Mouse (Mus musculus): ENCODE data around the gene Pipox. TPM values are rescaled to one million over a fixed set of nuclear protein-coding genes. Genes with fewer than 3 reads are reported as not detected.

Gene Pipox
- polyA plus RNA-seq, 1 experiment: 0.94 TPM

DNA sequence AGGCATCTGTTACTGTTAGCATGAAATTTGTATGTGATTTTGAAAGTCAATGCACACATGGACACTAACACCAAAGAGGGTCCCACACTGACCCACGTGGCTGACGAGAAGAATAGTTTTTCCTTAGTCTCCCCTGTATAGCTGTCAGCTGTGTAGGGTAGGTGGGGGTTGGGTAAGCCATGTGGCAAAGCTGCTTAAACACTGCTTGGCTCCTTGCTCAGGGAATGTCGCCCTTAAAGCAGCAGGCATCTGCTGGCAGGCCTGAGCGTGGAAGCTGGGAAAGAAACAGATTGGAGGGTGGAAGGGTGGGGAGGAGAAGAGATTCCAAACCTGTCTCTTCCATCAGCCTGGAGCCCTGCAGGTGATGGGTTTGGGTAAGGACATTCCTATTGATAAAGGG, 22.5 kb downstream of the Pipox start:
- Histone ChIP-seq H3K4me3 (ENCODE audit: control insufficient read depth, low read depth, low read length) (no peak overlapping the region), H3K4me1 (ENCODE audit: control insufficient read depth, insufficient read depth, low read length) (peaks cover 7% of the 10 kb centered on the region), H3K27ac (ENCODE audit: control insufficient read depth, insufficient read depth, low read depth, low read length) (no peak overlapping the region), H3K27me3 (ENCODE audit: control insufficient read depth, insufficient read depth, low read length) (no peaks in the 10 kb centered on the region), H3K36me3 (ENCODE audit: control insufficient read depth, insufficient read depth, low read length) (no peaks in the 10 kb centered on the region)
- TF ChIP-seq POLR2A (IDR thresholded peaks at IDR 0.05; ENCODE audit: control insufficient read depth, low read depth, low read length) (no peak), CTCF (IDR thresholded peaks at IDR 0.05; ENCODE audit: control insufficient read depth, insufficient read depth, insufficient replicate concordance, low read depth, low read length) (no peak)

DNA sequence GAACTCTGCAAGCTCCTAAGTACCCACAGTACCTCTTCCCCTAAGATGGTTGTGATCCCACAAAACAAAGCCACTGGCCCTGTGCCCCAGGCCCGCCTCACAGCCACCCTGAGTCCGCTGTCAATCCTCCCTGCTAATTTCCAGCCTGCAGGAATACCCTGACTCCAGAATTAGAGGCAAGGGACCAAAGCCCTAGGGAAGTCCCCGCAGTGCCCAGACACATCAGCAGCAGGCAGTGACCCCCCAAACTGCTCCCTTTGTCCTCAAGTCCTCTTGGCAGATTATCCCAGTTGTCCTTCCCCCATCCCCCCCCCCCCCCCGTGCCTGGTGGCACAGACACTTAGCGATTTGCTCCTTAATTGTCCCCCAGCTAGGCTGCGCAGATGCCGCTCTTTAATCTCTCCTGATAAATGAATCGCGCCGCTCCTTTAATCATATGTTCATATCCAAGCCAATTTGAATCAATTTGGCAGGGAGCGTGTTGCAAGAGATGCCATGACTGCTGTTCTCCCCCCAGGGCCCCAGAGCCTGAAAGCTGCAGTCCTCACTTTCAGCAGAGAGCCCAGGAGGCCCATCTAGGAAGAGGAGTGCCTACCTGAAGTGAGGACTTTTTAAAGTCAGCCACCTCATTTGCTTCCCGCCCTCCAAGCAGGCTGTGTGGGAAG, 26.3 kb downstream of the Pipox start:
- no peaks in the 10 kb centered on the region for H3K36me3 ChIP-seq (ENCODE audit: control insufficient read depth, insufficient read depth, low read length)
- H3K27me3 ChIP-seq (ENCODE audit: control insufficient read depth, insufficient read depth, low read length): no peaks in the 10 kb centered on the region
- no peaks in the 10 kb centered on the region for H3K4me1 ChIP-seq (ENCODE audit: control insufficient read depth, insufficient read depth, low read length)
- H3K27ac ChIP-seq (ENCODE audit: control insufficient read depth, insufficient read depth, low read depth, low read length): no peak overlapping the region
- TF ChIP-seq CTCF (IDR thresholded peaks at IDR 0.05; ENCODE audit: control insufficient read depth, insufficient read depth, insufficient replicate concordance, low read depth, low read length) (no peak), POLR2A (IDR thresholded peaks at IDR 0.05; ENCODE audit: control insufficient read depth, low read depth, low read length) (no peak)
- H3K4me3 ChIP-seq (ENCODE audit: control insufficient read depth, low read depth, low read length): no peak overlapping the region

DNA sequence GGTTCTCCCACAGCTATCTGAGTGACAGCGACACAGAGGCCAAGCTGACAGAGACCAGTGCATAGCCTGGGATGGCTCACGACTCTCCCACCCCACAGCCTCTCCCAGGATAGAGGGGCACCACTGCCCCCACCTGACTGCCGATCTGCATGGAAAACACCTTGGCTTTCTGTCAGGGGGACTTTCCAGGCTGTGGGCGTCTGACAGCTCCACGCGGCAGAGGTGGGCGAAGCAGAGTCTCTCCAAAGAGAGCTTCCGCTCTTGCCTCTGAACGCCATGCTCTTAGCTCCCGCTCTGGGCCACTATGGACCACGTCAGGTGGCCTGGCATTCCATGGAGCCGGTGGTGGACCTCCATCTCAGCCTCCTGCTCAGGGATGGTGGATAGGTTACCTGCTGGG, 29.1 kb downstream of the Pipox start:
- no peaks in the 10 kb centered on the region for H3K27me3 ChIP-seq (ENCODE audit: control insufficient read depth, insufficient read depth, low read length)
- H3K4me3 ChIP-seq (ENCODE audit: control insufficient read depth, low read depth, low read length): no peak overlapping the region
- no peak overlapping the region for H3K27ac ChIP-seq (ENCODE audit: control insufficient read depth, insufficient read depth, low read depth, low read length)
- no peaks in the 10 kb centered on the region for H3K4me1 ChIP-seq (ENCODE audit: control insufficient read depth, insufficient read depth, low read length)
- H3K36me3 ChIP-seq (ENCODE audit: control insufficient read depth, insufficient read depth, low read length): no peaks in the 10 kb centered on the region
- TF ChIP-seq CTCF (IDR thresholded peaks at IDR 0.05; ENCODE audit: control insufficient read depth, insufficient read depth, insufficient replicate concordance, low read depth, low read length): no peak
- TF ChIP-seq POLR2A (IDR thresholded peaks at IDR 0.05; ENCODE audit: control insufficient read depth, low read depth, low read length): no peak

DNA sequence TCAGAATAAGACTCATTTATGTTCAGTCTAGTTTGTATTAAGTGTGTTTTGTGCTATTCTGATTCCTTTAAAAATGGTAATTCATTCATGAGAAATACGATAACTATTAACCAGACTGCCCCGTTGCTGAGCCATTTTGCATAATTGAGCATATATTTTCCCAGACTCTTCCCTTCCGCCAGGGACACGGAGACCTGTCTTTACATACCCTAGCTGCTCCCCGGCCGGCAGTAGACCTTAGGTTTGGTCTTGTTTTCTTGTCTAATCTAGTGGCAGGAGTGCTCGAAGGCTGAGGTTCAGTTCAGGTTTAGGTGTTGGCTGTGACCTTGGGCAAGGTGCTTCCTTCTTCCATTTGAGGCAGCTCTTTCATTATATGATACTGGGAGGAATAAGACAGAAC, 31.0 kb downstream of the Pipox start:
- Histone ChIP-seq H3K27ac (ENCODE audit: control insufficient read depth, insufficient read depth, low read depth, low read length) (no peak overlapping the region), H3K27me3 (ENCODE audit: control insufficient read depth, insufficient read depth, low read length) (no peaks in the 10 kb centered on the region), H3K4me1 (ENCODE audit: control insufficient read depth, insufficient read depth, low read length) (peaks cover 3% of the 10 kb centered on the region), H3K36me3 (ENCODE audit: control insufficient read depth, insufficient read depth, low read length) (no peaks in the 10 kb centered on the region), H3K4me3 (ENCODE audit: control insufficient read depth, low read depth, low read length) (no peak overlapping the region)
- TF ChIP-seq POLR2A (IDR thresholded peaks at IDR 0.05; ENCODE audit: control insufficient read depth, low read depth, low read length) (no peak), CTCF (IDR thresholded peaks at IDR 0.05; ENCODE audit: control insufficient read depth, insufficient read depth, insufficient replicate concordance, low read depth, low read length) (no peak)

DNA sequence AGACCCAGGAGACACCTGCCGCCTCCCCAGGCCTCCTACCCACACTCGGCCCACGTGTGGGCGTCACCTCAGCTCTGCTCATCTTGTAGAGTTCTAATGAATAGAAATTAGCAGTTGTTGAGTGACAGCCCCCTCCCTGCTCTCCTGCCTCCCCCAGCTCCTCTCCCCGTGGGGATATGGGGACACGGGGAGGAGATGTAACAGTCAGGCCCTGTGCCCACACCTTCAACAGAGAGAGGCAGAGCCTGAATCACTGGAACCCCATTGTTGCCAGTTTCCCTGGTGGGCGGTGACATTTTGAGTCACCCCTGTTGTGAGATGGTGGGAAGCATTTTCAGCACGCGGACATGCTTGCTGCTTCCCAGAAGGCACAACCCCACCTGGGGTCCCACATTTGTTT, 32.9 kb downstream of the Pipox start:
- H3K4me3 ChIP-seq (ENCODE audit: control insufficient read depth, low read depth, low read length): no peak overlapping the region
- no peak overlapping the region for H3K27ac ChIP-seq (ENCODE audit: control insufficient read depth, insufficient read depth, low read depth, low read length)
- H3K36me3 ChIP-seq (ENCODE audit: control insufficient read depth, insufficient read depth, low read length): no peaks in the 10 kb centered on the region
- TF ChIP-seq CTCF (IDR thresholded peaks at IDR 0.05; ENCODE audit: control insufficient read depth, insufficient read depth, insufficient replicate concordance, low read depth, low read length): no peak
- TF ChIP-seq POLR2A (IDR thresholded peaks at IDR 0.05; ENCODE audit: control insufficient read depth, low read depth, low read length): no peak
- no peaks in the 10 kb centered on the region for H3K27me3 ChIP-seq (ENCODE audit: control insufficient read depth, insufficient read depth, low read length)
- peaks cover 3% of the 10 kb centered on the region for H3K4me1 ChIP-seq (ENCODE audit: control insufficient read depth, insufficient read depth, low read length)

DNA sequence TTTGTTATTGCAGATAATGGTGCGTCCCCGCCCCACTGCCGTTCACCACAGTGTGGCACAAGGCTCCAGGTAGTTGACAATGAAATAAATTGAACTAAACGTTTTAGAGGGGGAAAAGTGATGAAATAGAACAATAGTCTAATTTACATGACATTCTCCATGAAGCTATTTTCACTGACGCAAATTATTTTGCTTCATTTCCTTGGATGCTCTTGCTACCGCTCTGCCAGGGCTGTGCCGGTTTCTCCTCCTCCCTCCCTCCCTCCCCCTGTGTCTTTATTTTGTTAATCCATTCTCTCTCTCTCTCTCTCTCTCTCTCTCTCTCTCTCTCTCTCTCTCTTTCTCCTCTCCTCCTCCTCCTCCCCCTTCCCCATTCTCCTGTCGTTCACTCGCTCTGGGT, 35.3 kb downstream of the Pipox start:
- Histone ChIP-seq H3K27me3 (ENCODE audit: control insufficient read depth, insufficient read depth, low read length) (no peaks in the 10 kb centered on the region), H3K36me3 (ENCODE audit: control insufficient read depth, insufficient read depth, low read length) (no peaks in the 10 kb centered on the region), H3K4me3 (ENCODE audit: control insufficient read depth, low read depth, low read length) (no peak overlapping the region), H3K27ac (ENCODE audit: control insufficient read depth, insufficient read depth, low read depth, low read length) (no peak overlapping the region), H3K4me1 (ENCODE audit: control insufficient read depth, insufficient read depth, low read length) (peaks cover 3% of the 10 kb centered on the region)
- no peak for TF ChIP-seq POLR2A (IDR thresholded peaks at IDR 0.05; ENCODE audit: control insufficient read depth, low read depth, low read length)
- TF ChIP-seq CTCF (IDR thresholded peaks at IDR 0.05; ENCODE audit: control insufficient read depth, insufficient read depth, insufficient replicate concordance, low read depth, low read length): no peak

DNA sequence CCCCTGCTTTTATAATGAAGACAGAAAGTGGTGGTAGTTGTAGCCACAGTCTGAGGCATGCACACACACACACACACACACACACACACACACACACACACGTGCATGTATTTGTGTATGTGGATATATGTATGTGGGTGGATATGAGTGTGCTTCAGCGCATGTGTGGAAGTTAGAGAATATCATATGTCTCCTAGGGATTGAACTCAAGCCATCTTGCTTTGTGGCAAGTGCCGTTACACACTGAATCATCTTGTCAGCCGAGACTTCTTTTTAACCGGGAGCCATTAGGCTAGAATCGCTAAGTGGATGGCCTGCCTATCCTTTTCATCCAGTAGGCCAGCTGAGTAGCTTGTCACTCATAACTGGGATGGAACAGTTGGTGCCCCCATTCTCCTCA, 36.8 kb downstream of the Pipox start:
- Histone ChIP-seq H3K27ac (ENCODE audit: control insufficient read depth, insufficient read depth, low read depth, low read length) (no peak overlapping the region), H3K36me3 (ENCODE audit: control insufficient read depth, insufficient read depth, low read length) (no peaks in the 10 kb centered on the region), H3K4me3 (ENCODE audit: control insufficient read depth, low read depth, low read length) (no peak overlapping the region), H3K4me1 (ENCODE audit: control insufficient read depth, insufficient read depth, low read length) (peaks cover 3% of the 10 kb centered on the region), H3K27me3 (ENCODE audit: control insufficient read depth, insufficient read depth, low read length) (no peaks in the 10 kb centered on the region)
- TF ChIP-seq CTCF (IDR thresholded peaks at IDR 0.05; ENCODE audit: control insufficient read depth, insufficient read depth, insufficient replicate concordance, low read depth, low read length): no peak
- no peak for TF ChIP-seq POLR2A (IDR thresholded peaks at IDR 0.05; ENCODE audit: control insufficient read depth, low read depth, low read length)
